Mouse (Mus musculus) mammary gland, adult 2 months (tissue): ENCODE measurements around the gene Gm3625. TPM values are rescaled to one million over a fixed set of nuclear protein-coding genes. Genes with fewer than 3 reads are reported as not detected.

Source experiments
- polyA plus RNA-seq: library from polyadenylated mRNA; depleted of rRNA; stranded (reverse); fragments of >200 nt; gene quantifications from 2 replicates; pipeline ENCODE4 v1.2.3, GENCODE M21; 2012; ENCODE audit warnings: low replicate concordance; rRNA removed

Gene Gm3625
- polyA plus RNA-seq = not detected in 2 replicates

GRCm38 (mm10) chr12:4592541-4593165, at the start of gene Gm3625, which contains the start of gene Itsn2:
Gene Gm3625, minus strand, starts transcription at chr12:4592927.
Gene Itsn2, plus strand, starts transcription at chr12:4592638.

Other genes with a start within 250 kb of the Gm3625 start
- 28.2 and 35.8 TPM in 2 replicates for gene Ncoa1, start 115.7 kb downstream of the Gm3625 start, polyA plus RNA-seq
- 22.8 and 53.9 TPM in 2 replicates for gene Itsn2, start 289 bp downstream of the Gm3625 start, polyA plus RNA-seq
- gene Fam228a, start 145.5 kb upstream of the Gm3625 start, polyA plus RNA-seq = 0.05 and 0.13 TPM in 2 replicates
- gene Pfn4, start 176.1 kb upstream of the Gm3625 start, polyA plus RNA-seq = 0.16 and 0.19 TPM in 2 replicates
- gene Fam228b, start 176.3 kb upstream of the Gm3625 start, polyA plus RNA-seq = 0.45 and 0.51 TPM in 2 replicates
- gene Sf3b6, start 224.6 kb upstream of the Gm3625 start, polyA plus RNA-seq = 28.7 and 57.5 TPM in 2 replicates
- 6.9 and 9.9 TPM in 2 replicates for gene Fkbp1b, start 248.7 kb upstream of the Gm3625 start, polyA plus RNA-seq